Mouse (Mus musculus) limb, embryonic 12.5 days (tissue): ENCODE measurements around the gene Arl13b. TPM values are rescaled to one million over a fixed set of nuclear protein-coding genes. Genes with fewer than 3 reads are reported as not detected.

Experiments
- ATAC-seq: fragments of 200-750 bp; cut with Nextera tagmentation; 2 replicates; pipeline ENCODE4 v1.8.0; 2017; ENCODE audit warnings: low read depth, moderate TSS enrichment; ENCODE audit not compliant: insufficient number of reproducible peaks, insufficient read depth, low FRiP score, low TSS enrichment
- H3K27ac ChIP-seq: fragments of 300-500 bp; sonication (generic); 2 replicates; pipeline ENCODE4 v1.5.1; 2016; ENCODE audit warnings: mild to moderate bottlenecking, moderate library complexity
- H3K27me3 ChIP-seq: fragments of 300-500 bp; sonication (generic); 2 replicates; pipeline ENCODE4 v1.6.1; 2016; ENCODE audit warnings: mild to moderate bottlenecking, moderate library complexity
- H3K36me3 ChIP-seq: fragments of 300-500 bp; sonication (generic); 2 replicates; pipeline ENCODE4 v1.6.1; 2016; ENCODE audit warnings: mild to moderate bottlenecking, moderate library complexity
- H3K4me1 ChIP-seq: fragments of 300-500 bp; sonication (generic); replicated peaks from 2 replicates; pipeline ENCODE4 v1.6.1; 2016
- H3K4me2 ChIP-seq: fragments of 300-500 bp; sonication (generic); 2 replicates; pipeline ENCODE4 v1.6.1; 2016; ENCODE audit warnings: mild to moderate bottlenecking, moderate library complexity
- H3K4me3 ChIP-seq: fragments of 300-500 bp; sonication (generic); replicated peaks from 2 replicates; pipeline ENCODE4 v1.5.1; 2016; ENCODE audit warnings: mild to moderate bottlenecking
- H3K9ac ChIP-seq: fragments of 300-500 bp; sonication (generic); replicated peaks from 2 replicates; pipeline ENCODE4 v1.6.1; 2016; ENCODE audit warnings: mild to moderate bottlenecking, moderate library complexity
- H3K9me3 ChIP-seq: fragments of 300-500 bp; sonication (generic); 2 replicates; pipeline ENCODE4 v1.6.1; 2016; ENCODE audit warnings: mild to moderate bottlenecking, moderate library complexity
- WGBS: fragments of 180-500 bp; shearing (Covaris S2); methylation state at CpG from one replicate; pipeline ENCODE4 v1.1.7; 2016; 5-methylcytosine and 5-hydroxymethylcytosine counted together
- polyA plus RNA-seq: library from polyadenylated mRNA; unstranded; fragments of >200 nt; fragmentation: Nextera tagmentation; extraction: Ambion mirVana; gene quantifications from 2 replicates; pipeline ENCODE4 v1.2.1, GENCODE M21; 2016

Arl13b gene
- 22.5 and 25.8 TPM in 2 replicates for polyA plus RNA-seq

DNA sequence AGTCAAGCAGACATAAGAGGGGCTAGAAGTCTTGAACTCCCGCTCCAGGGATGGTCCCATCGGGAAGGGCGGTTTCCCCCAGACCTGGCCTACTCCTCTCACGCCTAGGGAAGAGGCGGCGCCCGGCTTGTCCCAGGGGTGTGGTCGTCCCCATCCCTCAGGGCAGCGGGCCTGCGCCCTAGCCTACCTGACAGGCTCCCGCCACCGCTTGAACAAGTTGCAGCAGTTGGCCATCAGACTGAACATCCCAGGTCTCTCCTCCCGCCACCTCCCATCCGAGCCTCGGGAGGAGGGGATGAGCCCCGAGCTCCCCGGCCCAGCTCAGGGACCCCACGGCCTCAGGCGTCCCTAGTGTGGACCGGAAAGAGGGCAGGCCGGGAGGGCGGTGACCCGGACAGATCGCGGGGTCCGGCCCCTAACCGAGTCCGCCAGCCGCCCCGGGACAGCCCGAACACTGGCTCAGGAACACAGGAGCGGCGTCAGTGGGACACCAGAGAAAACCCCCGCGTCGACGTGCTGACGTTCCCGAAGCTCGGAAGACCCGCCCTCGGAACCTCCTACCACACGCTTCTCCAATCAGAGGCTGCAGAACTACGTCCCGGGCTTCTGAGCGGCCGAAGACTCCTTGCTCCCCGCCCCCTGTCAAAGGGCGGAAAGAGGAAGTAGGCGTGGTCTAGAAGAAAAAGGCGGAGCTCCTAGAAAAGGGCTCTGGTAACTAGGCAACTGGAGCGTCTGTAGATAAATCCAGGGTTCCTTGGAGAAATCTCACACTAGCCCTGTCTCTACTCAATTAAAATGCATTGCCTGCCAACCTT lies at the start of gene Arl13b:
Gene Arl13b (minus strand): TSS at position 543 of the 815 bp plus-strand sequence.
- Histone ChIP-seq H3K27me3 (no peaks in the 10 kb centered on the region), H3K36me3 (no peaks in the 10 kb centered on the region), H3K4me3 (peak within 1 kb of the TSS; percentile 79), H3K4me1 (peaks cover 11% of the 10 kb centered on the region), H3K27ac (peak within 1 kb of the TSS; percentile 68), H3K9me3 (no peaks in the 10 kb centered on the region), H3K4me2 (peak within 1 kb of the TSS; percentile 89), H3K9ac (peak within 1 kb of the TSS; percentile 82)
- WGBS: under 1% methylated on average over 52 of the region's 52 CpGs
- peak; percentile 99 for ATAC-seq

DNA sequence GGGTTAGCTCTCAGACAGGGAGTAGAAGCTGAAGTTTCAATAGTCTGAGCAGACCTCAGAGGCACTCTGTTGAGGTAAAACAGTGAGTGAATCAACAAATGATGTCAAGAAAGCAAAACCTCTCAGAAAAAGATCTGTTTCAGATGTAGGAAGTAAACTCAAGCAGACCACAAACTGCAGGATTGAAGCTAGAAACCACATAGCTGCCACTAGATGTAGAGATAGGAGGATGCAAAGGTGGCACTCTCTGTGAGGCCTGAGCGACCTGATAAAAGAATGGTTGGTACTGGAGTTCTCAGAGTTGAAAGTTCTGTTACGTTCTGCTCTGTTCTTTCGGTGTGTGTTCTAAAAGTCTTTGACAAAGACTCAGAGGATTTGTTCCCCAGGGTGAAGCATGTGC lies 49.0 kb upstream of the Arl13b start:
- ATAC-seq: no peak
- 92% methylated on average over 3 of the region's 3 CpGs for WGBS

DNA sequence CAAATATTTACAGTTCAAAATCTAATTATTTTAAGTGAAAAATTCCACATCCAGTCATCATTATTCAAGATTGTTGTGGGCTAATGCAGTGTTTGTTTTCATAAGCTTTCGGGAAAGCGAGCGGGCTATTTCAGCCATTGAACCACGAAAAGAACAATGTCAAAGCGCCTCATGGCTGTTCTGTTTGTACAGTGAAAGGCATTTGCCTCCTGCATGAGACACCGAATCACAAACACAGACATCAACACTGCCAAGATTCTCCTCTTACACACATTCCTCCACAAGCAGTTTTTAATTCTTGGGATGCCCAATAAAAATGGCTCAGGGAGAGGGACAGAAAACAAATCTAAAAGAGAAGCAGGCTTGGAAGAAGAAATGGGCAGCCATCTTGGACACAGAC lies 27.2 kb upstream of the Arl13b start:
- Histone ChIP-seq H3K27me3 (no peaks in the 10 kb centered on the region), H3K9ac (no peak overlapping the region), H3K4me2 (no peak overlapping the region), H3K9me3 (0 out of 2 replicates have a peak, but pooled peaks cover 4% of the 10 kb centered on the region), H3K27ac (no peak overlapping the region), H3K36me3 (no peaks in the 10 kb centered on the region), H3K4me3 (no peak overlapping the region), H3K4me1 (peaks cover 3% of the 10 kb centered on the region)
- no peak for ATAC-seq
- 89% methylated on average over 6 of the region's 6 CpGs for WGBS

More for the DNA sequence above, 49.0 kb upstream of the Arl13b start:
- Histone ChIP-seq H3K9me3 (no peaks in the 10 kb centered on the region), H3K36me3 (no peaks in the 10 kb centered on the region), H3K4me1 (no peaks in the 10 kb centered on the region), H3K27me3 (no peaks in the 10 kb centered on the region), H3K9ac (no peak overlapping the region), H3K4me3 (no peak overlapping the region), H3K27ac (no peak overlapping the region), H3K4me2 (no peak overlapping the region)

DNA sequence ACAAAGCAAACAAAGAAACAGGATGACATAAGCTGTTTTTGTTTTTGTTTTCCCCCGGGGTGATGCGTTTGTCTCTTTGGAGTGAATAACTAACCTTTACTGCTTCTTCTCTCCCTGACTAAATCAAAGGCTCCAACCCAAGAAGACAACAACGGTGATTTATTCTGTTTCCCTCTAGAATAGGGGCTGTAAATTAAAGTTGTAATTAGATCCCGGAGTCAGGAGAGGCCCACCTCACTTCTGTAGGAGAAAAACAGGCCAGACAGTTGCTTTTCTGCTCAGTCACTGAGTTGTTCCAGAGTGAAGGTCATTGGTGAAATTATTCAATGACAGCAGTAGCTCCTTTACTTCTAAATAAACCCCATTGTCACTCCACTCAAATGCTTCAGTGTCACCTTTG lies 26.3 kb upstream of the Arl13b start:
- no peak overlapping the region for H3K9ac ChIP-seq
- H3K9me3 ChIP-seq: 0 out of 2 replicates have a peak, but pooled peaks cover 4% of the 10 kb centered on the region
- no peak overlapping the region for H3K4me2 ChIP-seq
- H3K27ac ChIP-seq: no peak overlapping the region
- H3K27me3 ChIP-seq: no peaks in the 10 kb centered on the region
- no peak for ATAC-seq
- H3K4me1 ChIP-seq: peaks cover 3% of the 10 kb centered on the region
- no peak overlapping the region for H3K4me3 ChIP-seq
- 8% methylated on average over 4 of the region's 4 CpGs for WGBS
- no peaks in the 10 kb centered on the region for H3K36me3 ChIP-seq

DNA sequence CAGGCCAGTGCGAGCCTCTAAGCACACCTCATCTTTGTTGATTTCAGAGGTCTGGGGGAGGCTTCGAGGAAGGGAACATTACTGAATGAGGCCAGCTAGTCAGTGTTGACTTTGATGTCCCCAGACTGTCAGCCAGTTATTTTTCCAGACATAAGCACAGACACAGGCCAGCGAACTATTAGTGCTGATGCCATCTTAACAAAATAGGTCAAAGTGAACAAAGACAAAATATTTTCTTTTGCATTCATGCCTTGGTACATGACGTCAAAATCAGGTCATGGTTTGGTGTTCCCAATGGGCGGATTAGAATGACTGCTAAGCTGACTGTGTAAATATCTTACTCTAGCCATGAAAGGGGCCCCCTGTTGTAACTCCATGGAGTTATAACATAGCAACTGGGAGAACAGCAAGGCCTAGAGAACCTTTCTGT lies 25.9 kb upstream of the Arl13b start:
- Histone ChIP-seq H3K4me2 (no peak overlapping the region), H3K27ac (peak overlapping the region; percentile 53; the same call in 1 of the 2 replicates), H3K27me3 (no peaks in the 10 kb centered on the region), H3K4me1 (peaks cover 3% of the 10 kb centered on the region), H3K36me3 (no peaks in the 10 kb centered on the region), H3K4me3 (no peak overlapping the region), H3K9ac (no peak overlapping the region), H3K9me3 (0 out of 2 replicates have a peak, but pooled peaks cover 4% of the 10 kb centered on the region)
- WGBS: 45% methylated on average over 5 of the region's 5 CpGs
- no peak for ATAC-seq

DNA sequence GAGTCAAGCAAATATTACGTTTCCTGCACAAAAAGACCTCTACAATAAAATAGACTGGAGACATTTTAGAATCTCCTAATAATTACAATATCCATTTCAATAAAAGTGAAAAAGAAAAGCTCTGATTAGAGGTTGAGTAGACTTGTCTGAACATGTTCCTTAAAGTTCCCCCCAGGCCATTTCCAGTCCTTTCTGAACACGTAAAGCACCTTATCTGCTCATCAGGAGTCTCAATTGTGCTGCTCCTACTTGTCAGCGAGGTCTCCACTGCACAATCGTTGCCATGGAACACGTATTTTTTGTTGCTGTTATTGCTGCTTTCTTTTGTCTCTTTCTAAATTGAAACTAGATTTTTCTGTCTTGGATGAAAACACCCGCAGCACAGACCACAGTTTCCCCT lies 14.6 kb upstream of the Arl13b start:
- H3K27ac ChIP-seq: no peak overlapping the region
- H3K9ac ChIP-seq: no peak overlapping the region
- no peak overlapping the region for H3K4me3 ChIP-seq
- H3K4me2 ChIP-seq: no peak overlapping the region
- WGBS: 78% methylated on average over 6 of the region's 6 CpGs
- H3K9me3 ChIP-seq: no peaks in the 10 kb centered on the region
- H3K4me1 ChIP-seq: no peaks in the 10 kb centered on the region
- no peaks in the 10 kb centered on the region for H3K36me3 ChIP-seq
- no peaks in the 10 kb centered on the region for H3K27me3 ChIP-seq
- no peak for ATAC-seq

DNA sequence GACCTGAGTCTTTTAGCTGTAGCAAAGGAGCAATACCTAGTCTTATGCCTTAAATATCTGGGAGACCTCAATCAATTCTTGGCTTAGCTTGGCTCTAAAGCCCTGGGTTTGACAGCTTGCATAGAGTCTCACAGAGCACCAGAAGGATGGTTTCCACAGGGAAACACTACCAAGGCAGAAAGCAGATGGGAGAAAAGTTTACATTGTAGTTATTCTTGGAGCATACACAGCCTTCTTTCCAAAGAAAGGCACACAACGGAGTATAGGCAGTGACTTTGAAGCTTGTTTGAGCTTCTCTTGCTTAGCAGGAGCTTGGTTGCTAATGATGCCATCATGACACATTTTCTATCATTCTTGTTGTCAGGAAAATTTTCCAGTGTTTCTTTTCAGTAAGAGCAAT lies 13.3 kb upstream of the Arl13b start:
- Histone ChIP-seq H3K27ac (no peak overlapping the region), H3K4me2 (no peak overlapping the region), H3K9ac (no peak overlapping the region), H3K36me3 (no peaks in the 10 kb centered on the region), H3K4me3 (no peak overlapping the region), H3K9me3 (no peaks in the 10 kb centered on the region), H3K4me1 (no peaks in the 10 kb centered on the region), H3K27me3 (no peaks in the 10 kb centered on the region)
- WGBS: 81% methylated on average over 1 of the region's 1 CpGs
- no peak for ATAC-seq

DNA sequence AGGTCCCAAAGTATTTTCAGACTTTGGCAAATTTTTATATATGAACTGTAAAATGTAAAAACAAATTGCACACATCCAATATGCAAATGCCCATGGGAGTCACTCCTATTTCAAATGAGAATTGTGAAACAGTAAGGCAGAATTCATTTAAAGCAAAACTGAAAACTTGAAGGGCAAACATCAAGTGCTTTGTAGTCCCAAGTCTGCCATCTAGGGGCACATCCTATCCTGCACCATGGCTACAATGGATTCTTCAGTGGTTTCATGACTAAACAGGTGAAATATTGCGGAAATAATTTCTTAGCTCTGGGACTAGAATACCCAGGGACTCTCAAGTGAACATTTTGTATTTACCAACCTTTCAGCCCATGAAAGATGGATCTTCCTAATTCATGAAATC lies 11.2 kb upstream of the Arl13b start:
- Histone ChIP-seq H3K4me2 (no peak overlapping the region), H3K36me3 (no peaks in the 10 kb centered on the region), H3K9ac (no peak overlapping the region), H3K27ac (no peak overlapping the region), H3K4me3 (no peak overlapping the region), H3K9me3 (no peaks in the 10 kb centered on the region), H3K4me1 (no peaks in the 10 kb centered on the region), H3K27me3 (no peaks in the 10 kb centered on the region)
- 92% methylated on average over 1 of the region's 1 CpGs for WGBS
- no peak for ATAC-seq

DNA sequence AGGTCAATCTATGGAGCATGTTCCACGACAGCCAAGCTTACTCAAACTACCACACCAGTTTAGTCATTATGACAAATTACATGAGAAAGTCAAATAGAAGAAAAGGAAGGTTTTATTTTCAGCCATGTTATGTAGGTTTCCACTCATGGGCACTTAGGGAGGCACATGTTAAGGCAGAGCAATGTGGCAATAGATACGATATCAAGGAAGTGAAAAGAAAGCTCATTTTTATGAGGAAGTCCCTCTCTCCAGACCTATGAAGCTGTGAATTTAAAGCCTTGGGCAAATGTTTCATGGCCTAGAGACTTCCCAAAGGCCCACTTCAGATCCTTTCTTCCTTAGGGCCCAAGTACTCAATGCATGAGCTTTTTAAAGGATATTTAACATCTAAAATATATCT lies 10.7 kb upstream of the Arl13b start:
- WGBS: 88% methylated on average over 2 of the region's 2 CpGs

DNA sequence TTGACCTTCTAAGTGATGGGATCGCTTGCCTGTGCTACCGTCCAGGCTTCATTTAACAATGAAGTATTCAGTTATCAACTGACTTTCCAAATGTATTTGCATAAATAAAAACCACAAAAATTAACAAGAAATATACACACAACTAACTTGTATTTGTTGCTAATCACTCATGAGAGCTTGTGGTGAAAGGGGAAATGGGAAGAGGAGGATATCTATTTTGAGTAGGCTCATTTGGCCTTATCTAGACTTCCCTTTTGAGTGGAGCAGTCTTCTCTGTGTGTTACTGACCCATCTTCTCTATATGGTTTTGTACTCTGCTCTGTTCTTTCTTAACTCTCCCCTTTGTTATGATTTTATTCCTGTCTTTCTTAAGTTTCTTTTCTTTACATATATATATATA lies 9.4 kb upstream of the Arl13b start:
- ATAC-seq: no peak
- Histone ChIP-seq H3K4me1 (no peaks in the 10 kb centered on the region), H3K27me3 (no peaks in the 10 kb centered on the region), H3K36me3 (no peaks in the 10 kb centered on the region), H3K27ac (no peak overlapping the region), H3K9me3 (no peaks in the 10 kb centered on the region), H3K4me3 (no peak overlapping the region), H3K4me2 (no peak overlapping the region), H3K9ac (no peak overlapping the region)
- 92% methylated on average over 2 of the region's 2 CpGs for WGBS

More for the DNA sequence above, 10.7 kb upstream of the Arl13b start:
- no peak for ATAC-seq
- Histone ChIP-seq H3K27ac (no peak overlapping the region), H3K4me3 (no peak overlapping the region), H3K36me3 (no peaks in the 10 kb centered on the region), H3K9ac (no peak overlapping the region), H3K9me3 (no peaks in the 10 kb centered on the region), H3K4me2 (no peak overlapping the region), H3K27me3 (no peaks in the 10 kb centered on the region), H3K4me1 (no peaks in the 10 kb centered on the region)

DNA sequence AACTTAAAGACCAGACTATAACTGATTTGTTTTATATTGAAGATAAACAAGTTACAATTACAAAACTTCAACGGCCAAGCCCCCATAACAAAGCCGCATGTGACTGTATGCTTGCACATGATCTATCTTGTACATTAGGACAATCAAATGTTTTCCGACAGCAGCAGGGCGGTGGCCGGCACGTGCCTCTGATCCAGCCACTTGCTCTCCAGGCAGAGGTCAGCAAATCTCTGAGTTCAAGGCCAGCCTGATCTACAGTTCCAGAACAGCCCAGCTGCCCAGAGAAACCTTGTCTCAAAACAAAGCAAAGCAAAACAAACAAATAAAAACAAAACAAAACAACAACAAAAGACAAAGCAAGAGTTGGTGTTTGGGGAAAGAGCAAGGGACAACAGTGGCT lies 8.5 kb upstream of the Arl13b start:
- Histone ChIP-seq H3K4me2 (no peak overlapping the region), H3K9ac (no peak overlapping the region), H3K27me3 (no peaks in the 10 kb centered on the region), H3K9me3 (no peaks in the 10 kb centered on the region), H3K4me3 (no peak overlapping the region), H3K4me1 (no peaks in the 10 kb centered on the region), H3K27ac (no peak overlapping the region), H3K36me3 (no peaks in the 10 kb centered on the region)
- no peak for ATAC-seq
- WGBS: 78% methylated on average over 6 of the region's 6 CpGs
